Mouse (Mus musculus): ENCODE results near the gene Olfr1289. TPM values are rescaled to one million over a fixed set of nuclear protein-coding genes. Genes with fewer than 3 reads are reported as not detected.

The Olfr1289 gene
- polyA plus RNA-seq (2015; fragmentation: Nextera tagmentation; extraction: Ambion mirVana) = not detected in 2 replicates

- no peak within 1 kb of the TSS for H3K4me2 ChIP-seq (replicated peaks)
- 72% methylated on average over 1 of the region's 1 CpGs for WGBS
- no peaks in the 10 kb centered on the region for H3K27me3 ChIP-seq
- H3K36me3 ChIP-seq = no peaks in the 10 kb centered on the region
- H3K9me3 ChIP-seq = no peaks in the 10 kb centered on the region
- no peak for ATAC-seq (replicated peaks)
- H3K9ac ChIP-seq (replicated peaks) = no peak within 1 kb of the TSS
- no peaks in the 10 kb centered on the region for H3K4me1 ChIP-seq
- no peak within 1 kb of the TSS for H3K4me3 ChIP-seq
- H3K27ac ChIP-seq (replicated peaks) = no peak within 1 kb of the TSS
These were observed at the start of gene Olfr1289 for GRCm38 (mm10) chr2:111480519-111480918. Gene Olfr1289, plus strand, starts transcription at chr2:111480819.

- Histone ChIP-seq H3K4me2 (replicated peaks) (no peak within 1 kb of the TSS), H3K9me3 (no peaks in the 10 kb centered on the region), H3K27ac (replicated peaks) (no peak within 1 kb of the TSS), H3K36me3 (no peaks in the 10 kb centered on the region), H3K27me3 (no peaks in the 10 kb centered on the region), H3K4me1 (no peaks in the 10 kb centered on the region), H3K4me3 (no peak within 1 kb of the TSS), H3K9ac (replicated peaks) (no peak within 1 kb of the TSS)
- ATAC-seq (replicated peaks) = no peak
- 67% methylated on average over 1 of the region's 1 CpGs for WGBS
These were observed 31.8 kb upstream of the Olfr1289 start, which contains the start of gene Olfr1287 for GRCm38 (mm10) chr2:111448842-111449241. Gene Olfr1287, plus strand, starts transcription at chr2:111449142.

- Histone ChIP-seq H3K9me3 (no peaks in the 10 kb centered on the region), H3K4me3 (no peak within 1 kb of the TSS), H3K27ac (replicated peaks) (no peak within 1 kb of the TSS), H3K4me1 (no peaks in the 10 kb centered on the region), H3K4me2 (replicated peaks) (no peak within 1 kb of the TSS), H3K27me3 (no peaks in the 10 kb centered on the region), H3K36me3 (no peaks in the 10 kb centered on the region), H3K9ac (replicated peaks) (no peak within 1 kb of the TSS)
- 100% methylated on average over 1 of the region's 1 CpGs for WGBS
- no peak for ATAC-seq (replicated peaks)
These were observed 6.8 kb upstream of the Olfr1289 start, which contains the start of gene Olfr1288 for GRCm38 (mm10) chr2:111473801-111474200. Gene Olfr1288, plus strand, starts transcription at chr2:111474101.

GRCm38 (mm10) chr2:111493729-111494128 lies 13.1 kb downstream of the Olfr1289 start, which contains the start of gene Olfr1290:
Gene Olfr1290, minus strand, starts transcription at chr2:111493829.
- no peak within 1 kb of the TSS for H3K9ac ChIP-seq (replicated peaks)
- no peaks in the 10 kb centered on the region for H3K36me3 ChIP-seq
- no peaks in the 10 kb centered on the region for H3K9me3 ChIP-seq
- H3K4me1 ChIP-seq = no peaks in the 10 kb centered on the region
- no peak within 1 kb of the TSS for H3K4me2 ChIP-seq (replicated peaks)
- H3K27ac ChIP-seq (replicated peaks) = no peak within 1 kb of the TSS
- WGBS = 82% methylated on average over 5 of the region's 5 CpGs
- H3K27me3 ChIP-seq = no peaks in the 10 kb centered on the region
- no peak for ATAC-seq (replicated peaks)
- H3K4me3 ChIP-seq = no peak within 1 kb of the TSS

GRCm38 (mm10) chr2:111496880-111497279 lies 16.3 kb downstream of the Olfr1289 start, which contains the start of gene Olfr1291-ps1:
Gene Olfr1291-ps1, plus strand, starts transcription at chr2:111497180.
- Histone ChIP-seq H3K27ac (replicated peaks) (no peak within 1 kb of the TSS), H3K9ac (replicated peaks) (no peak within 1 kb of the TSS), H3K4me2 (replicated peaks) (no peak within 1 kb of the TSS), H3K27me3 (no peaks in the 10 kb centered on the region), H3K4me1 (no peaks in the 10 kb centered on the region), H3K4me3 (no peak within 1 kb of the TSS), H3K36me3 (no peaks in the 10 kb centered on the region), H3K9me3 (no peaks in the 10 kb centered on the region)
- ATAC-seq (replicated peaks) = no peak
- WGBS = 94% methylated on average over 3 of the region's 3 CpGs

- Histone ChIP-seq H3K4me2 (replicated peaks) (no peak overlapping the region), H3K27me3 (no peaks in the 10 kb centered on the region), H3K9ac (replicated peaks) (no peak overlapping the region), H3K36me3 (no peaks in the 10 kb centered on the region), H3K9me3 (peaks cover 4% of the 10 kb centered on the region; the same call in 1 of the 2 replicates), H3K4me3 (no peak overlapping the region), H3K4me1 (no peaks in the 10 kb centered on the region), H3K27ac (replicated peaks) (no peak overlapping the region)
- ATAC-seq (replicated peaks) = no peak
- WGBS = 91% methylated on average over 10 of the region's 10 CpGs
These were observed 36.8 kb downstream of the Olfr1289 start for GRCm38 (mm10) chr2:111517451-111517850.

GRCm38 (mm10) chr2:111524903-111525302 lies 44.3 kb downstream of the Olfr1289 start, which contains the start of gene Olfr1293-ps:
Gene Olfr1293-ps, plus strand, starts transcription at chr2:111525203.
- Histone ChIP-seq H3K4me3 (no peak within 1 kb of the TSS), H3K9me3 (no peaks in the 10 kb centered on the region), H3K36me3 (no peaks in the 10 kb centered on the region), H3K27ac (replicated peaks) (no peak within 1 kb of the TSS), H3K4me1 (no peaks in the 10 kb centered on the region), H3K4me2 (replicated peaks) (no peak within 1 kb of the TSS), H3K9ac (replicated peaks) (no peak within 1 kb of the TSS), H3K27me3 (no peaks in the 10 kb centered on the region)
- WGBS = 93% methylated on average over 1 of the region's 1 CpGs
- ATAC-seq (replicated peaks) = no peak

Other genes with a start within 250 kb of the Olfr1289 start
- gene Olfr1275, start 245.5 kb upstream of the Olfr1289 start, polyA plus RNA-seq (2015; fragmentation: Nextera tagmentation; extraction: Ambion mirVana) = not detected in 2 replicates
- gene Olfr1276, start 226.3 kb upstream of the Olfr1289 start, polyA plus RNA-seq (2015; fragmentation: Nextera tagmentation; extraction: Ambion mirVana) = not detected in 2 replicates
- gene Olfr1277, start 206.7 kb upstream of the Olfr1289 start, polyA plus RNA-seq (2015; fragmentation: Nextera tagmentation; extraction: Ambion mirVana) = not detected in 2 replicates
- not detected in 2 replicates for gene Olfr1278, start 190.7 kb upstream of the Olfr1289 start, polyA plus RNA-seq (2015; fragmentation: Nextera tagmentation; extraction: Ambion mirVana)
- not detected in 2 replicates for gene Olfr1279, start 180.2 kb upstream of the Olfr1289 start, polyA plus RNA-seq (2015; fragmentation: Nextera tagmentation; extraction: Ambion mirVana)
- not detected in 2 replicates for gene Olfr1280, start 166.8 kb upstream of the Olfr1289 start, polyA plus RNA-seq (2015; fragmentation: Nextera tagmentation; extraction: Ambion mirVana)
- gene Olfr1281, start 154.3 kb upstream of the Olfr1289 start, polyA plus RNA-seq (2015; fragmentation: Nextera tagmentation; extraction: Ambion mirVana) = not detected in 2 replicates
- not detected in 2 replicates for gene Olfr1282, start 144.7 kb upstream of the Olfr1289 start, polyA plus RNA-seq (2015; fragmentation: Nextera tagmentation; extraction: Ambion mirVana)
- gene Olfr1283, start 114.0 kb upstream of the Olfr1289 start, polyA plus RNA-seq (2015; fragmentation: Nextera tagmentation; extraction: Ambion mirVana) = not detected in 2 replicates
- gene Olfr1284, start 105.3 kb upstream of the Olfr1289 start, polyA plus RNA-seq (2015; fragmentation: Nextera tagmentation; extraction: Ambion mirVana) = not detected in 2 replicates
- not detected in 2 replicates for gene Olfr1286, start 57.7 kb upstream of the Olfr1289 start, polyA plus RNA-seq (2015; fragmentation: Nextera tagmentation; extraction: Ambion mirVana)
- not detected in 2 replicates for gene Olfr1287, start 31.7 kb upstream of the Olfr1289 start, polyA plus RNA-seq (2015; fragmentation: Nextera tagmentation; extraction: Ambion mirVana)
- gene Olfr1288, start 6.7 kb upstream of the Olfr1289 start, polyA plus RNA-seq (2015; fragmentation: Nextera tagmentation; extraction: Ambion mirVana) = not detected in 2 replicates
- not detected in 2 replicates for gene Olfr1290, start 13.0 kb downstream of the Olfr1289 start, polyA plus RNA-seq (2015; fragmentation: Nextera tagmentation; extraction: Ambion mirVana)
- not detected in 2 replicates for gene Olfr1291-ps1, start 16.4 kb downstream of the Olfr1289 start, polyA plus RNA-seq (2015; fragmentation: Nextera tagmentation; extraction: Ambion mirVana)
- not detected in 2 replicates for gene Olfr1293-ps, start 44.4 kb downstream of the Olfr1289 start, polyA plus RNA-seq (2015; fragmentation: Nextera tagmentation; extraction: Ambion mirVana)
- not detected in 2 replicates for gene Olfr1294, start 59.5 kb downstream of the Olfr1289 start, polyA plus RNA-seq (2015; fragmentation: Nextera tagmentation; extraction: Ambion mirVana)
- gene Olfr1295, start 88.9 kb downstream of the Olfr1289 start, polyA plus RNA-seq (2015; fragmentation: Nextera tagmentation; extraction: Ambion mirVana) = not detected in 2 replicates
- gene Olfr1297, start 145.7 kb downstream of the Olfr1289 start, polyA plus RNA-seq (2015; fragmentation: Nextera tagmentation; extraction: Ambion mirVana) = not detected in 2 replicates
- not detected in 2 replicates for gene Olfr1298, start 168.4 kb downstream of the Olfr1289 start, polyA plus RNA-seq (2015; fragmentation: Nextera tagmentation; extraction: Ambion mirVana)
- gene Olfr1299, start 180.6 kb downstream of the Olfr1289 start, polyA plus RNA-seq (2015; fragmentation: Nextera tagmentation; extraction: Ambion mirVana) = not detected in 2 replicates